Mouse (Mus musculus) ovary, postnatal 10 days (tissue): ENCODE measurements around the gene Ilkap.

Experiments
- DNase-seq: peaks from one replicate; pipeline ENCODE4 v3.0.0; 2022; ENCODE audit warnings: low spot score

Gene Ilkap

DNA sequence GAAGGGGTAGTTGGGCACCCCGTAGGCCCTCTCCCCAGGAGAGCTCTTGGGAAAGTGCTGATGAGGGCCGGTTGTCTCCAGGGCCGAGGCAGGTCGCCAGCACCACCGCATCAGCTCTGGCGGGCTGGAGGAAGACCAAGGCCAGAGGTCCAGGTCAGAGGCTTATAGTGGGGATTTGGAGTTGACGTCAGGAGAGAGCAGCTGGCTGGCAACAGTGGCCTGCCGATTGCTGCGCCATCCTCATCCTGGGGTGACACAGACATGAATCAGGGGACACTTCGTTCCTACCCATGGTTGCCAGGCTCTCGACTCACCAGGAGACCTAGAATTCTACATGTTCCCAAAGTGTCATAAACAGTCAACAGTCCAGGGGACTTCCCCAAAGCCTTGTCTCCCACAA, 42.5 kb downstream of the Ilkap start:
- no peak for DNase-seq

DNA sequence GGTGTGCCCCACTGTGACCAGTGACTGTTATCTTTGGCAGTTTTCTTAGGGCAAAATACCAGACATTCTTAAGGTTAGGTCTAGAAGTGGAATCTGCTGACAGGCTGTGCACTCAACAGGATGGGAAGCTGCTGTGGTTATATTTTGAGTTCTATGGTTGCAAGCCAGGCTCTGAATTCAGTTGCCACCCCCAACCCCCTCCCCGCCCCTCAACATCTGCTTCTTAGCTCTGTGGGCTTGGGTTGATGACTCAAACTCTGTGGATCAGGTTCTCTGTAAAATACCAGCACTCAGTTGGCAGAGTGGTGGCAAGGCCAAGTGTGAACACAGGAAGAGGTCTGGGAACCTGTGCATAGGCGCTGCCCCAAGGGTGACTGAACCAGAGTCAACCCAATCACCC, 46.3 kb downstream of the Ilkap start:
- DNase-seq, result no peak

DNA sequence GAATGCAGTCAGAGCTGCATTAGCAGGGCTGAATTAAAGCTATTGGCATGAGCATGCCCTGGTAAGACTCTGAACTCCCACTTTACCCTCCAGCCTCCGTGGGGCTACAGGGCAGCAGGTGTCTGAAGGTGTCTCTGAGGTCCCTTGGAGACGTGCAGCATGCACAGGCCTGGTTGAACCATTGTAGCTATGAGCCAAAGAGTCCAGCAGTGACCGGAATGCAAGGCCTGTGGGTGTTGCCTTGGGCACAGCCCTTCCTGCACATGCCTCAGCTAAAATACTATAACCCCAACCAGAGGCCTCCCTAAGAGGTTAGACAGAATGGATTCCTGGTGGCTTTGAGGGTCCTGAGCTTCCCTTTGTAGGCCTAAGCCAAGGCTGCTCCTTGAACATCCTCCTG, 47.4 kb downstream of the Ilkap start:
- DNase-seq, result no peak

DNA sequence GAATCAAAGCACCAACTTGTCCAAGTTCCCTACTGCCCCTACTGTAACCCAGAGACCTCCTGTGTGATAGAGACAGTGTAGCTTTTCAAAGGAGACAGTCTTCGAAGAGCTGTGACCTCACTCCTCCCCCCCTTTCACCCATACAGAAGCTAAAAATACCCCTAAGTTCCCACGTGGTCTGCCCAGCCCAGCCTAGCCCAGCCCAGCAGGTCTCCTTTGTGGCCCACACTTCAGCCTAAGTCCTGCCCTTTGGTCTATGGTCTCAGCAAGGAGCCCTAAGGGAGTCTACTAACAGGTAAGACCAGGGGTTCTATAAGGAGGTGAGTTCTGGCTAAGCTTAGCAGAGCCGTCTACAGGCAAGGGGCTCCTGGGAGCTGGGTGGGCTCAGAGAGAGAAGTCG, 47.8 kb downstream of the Ilkap start, which contains the start of gene Klhl30:
Gene Klhl30 (plus strand): TSS at position 176 of the 400 bp plus-strand sequence.
- DNase-seq, result no peak

DNA sequence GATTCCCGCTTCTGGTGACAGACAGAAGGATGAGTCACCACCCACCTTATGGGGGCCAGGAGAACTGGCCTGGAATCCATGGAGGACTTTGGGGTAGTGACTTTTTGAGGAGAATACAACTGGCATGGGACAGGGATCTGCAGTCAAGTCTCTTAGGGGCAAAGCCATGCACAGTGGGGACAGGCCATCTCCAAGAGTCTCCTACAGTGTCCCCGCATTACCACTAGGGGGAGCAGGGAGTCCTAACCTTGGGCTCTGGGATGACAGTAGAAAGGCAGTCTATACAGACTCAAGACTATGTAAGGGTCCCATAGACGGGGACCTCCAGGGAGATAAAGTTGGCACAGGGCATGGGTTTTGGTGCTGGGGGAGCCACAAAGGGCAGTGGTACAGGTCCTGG, 51.7 kb downstream of the Ilkap start:
- peak; percentile 21 for DNase-seq

DNA sequence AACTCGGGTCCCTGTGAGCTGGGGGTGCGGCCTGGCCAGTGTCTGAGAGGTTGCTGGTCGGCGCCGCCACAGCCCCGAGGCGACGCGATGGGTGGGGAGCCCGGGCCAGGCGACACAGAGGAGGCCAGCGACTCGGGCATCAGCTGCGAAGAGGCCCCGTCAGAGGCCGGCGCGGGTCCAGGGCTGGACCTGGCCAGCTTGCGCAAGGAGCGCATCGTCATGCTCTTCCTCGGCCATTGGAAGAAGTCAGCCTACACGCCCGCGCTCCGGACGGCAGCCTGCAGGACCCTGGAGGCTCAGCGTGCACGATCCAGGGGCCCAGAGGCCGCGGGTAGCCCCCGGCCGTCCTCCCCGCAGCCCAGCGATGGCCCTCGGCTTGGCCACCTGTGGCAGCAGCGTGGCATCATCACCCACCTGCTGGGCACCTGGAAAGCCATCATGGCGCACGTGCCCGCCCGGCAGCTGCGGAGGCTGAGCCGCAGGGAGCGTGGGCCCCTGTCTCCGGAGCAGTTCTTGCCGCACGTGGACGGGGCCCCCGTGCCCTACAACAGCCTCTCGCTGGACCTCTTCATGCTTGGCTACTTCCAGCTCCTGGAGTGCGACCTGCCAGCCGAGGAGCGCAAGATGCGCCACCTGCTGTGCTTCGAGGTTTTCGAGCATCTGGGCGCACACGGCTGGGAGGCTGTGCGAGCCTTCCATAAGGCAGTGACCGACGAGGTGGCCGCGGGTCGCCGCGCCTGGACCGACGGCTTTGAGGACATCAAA, 53.5 kb downstream of the Ilkap start:
- DNase-seq, result no peak

DNA sequence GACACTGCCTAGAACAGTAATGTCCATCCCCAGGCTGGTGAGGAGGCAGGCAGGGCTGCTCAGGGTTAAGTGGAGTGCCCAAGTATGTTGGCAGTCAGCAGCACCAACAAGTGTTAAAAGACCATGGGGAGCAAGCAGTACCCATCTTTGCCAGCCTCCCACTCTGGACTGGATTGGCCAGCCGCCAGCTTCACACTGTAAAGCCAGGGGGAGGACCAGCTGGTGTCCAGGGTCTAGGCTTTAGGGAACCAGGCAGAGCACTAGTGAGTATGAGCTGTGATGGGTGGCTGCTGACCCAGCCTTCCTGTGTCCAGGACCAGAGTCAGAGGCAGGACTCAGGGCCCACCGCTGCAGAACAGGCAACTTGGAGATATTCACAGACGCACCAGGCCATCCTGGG, 54.6 kb downstream of the Ilkap start:
- DNase-seq, result no peak

DNA sequence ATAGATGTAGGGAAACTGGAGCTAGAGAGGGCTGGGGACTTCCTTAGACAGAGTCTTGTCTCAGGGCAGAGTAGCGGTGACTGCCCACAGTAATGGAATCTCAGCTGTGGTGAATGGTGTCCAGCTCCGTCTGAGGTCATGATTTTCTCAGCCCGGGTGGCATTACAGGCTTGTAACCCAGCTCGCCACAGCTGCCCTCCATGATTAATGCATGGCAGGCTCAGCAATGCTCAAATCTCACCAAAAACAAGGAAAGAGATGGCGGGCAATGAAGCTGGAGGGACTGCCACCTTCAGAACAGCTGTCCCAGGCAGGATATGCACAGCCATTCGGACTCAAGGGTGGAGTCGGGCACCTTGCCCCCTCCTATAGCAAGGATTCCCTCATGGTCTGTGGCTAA, 61.3 kb downstream of the Ilkap start:
- no peak for DNase-seq

DNA sequence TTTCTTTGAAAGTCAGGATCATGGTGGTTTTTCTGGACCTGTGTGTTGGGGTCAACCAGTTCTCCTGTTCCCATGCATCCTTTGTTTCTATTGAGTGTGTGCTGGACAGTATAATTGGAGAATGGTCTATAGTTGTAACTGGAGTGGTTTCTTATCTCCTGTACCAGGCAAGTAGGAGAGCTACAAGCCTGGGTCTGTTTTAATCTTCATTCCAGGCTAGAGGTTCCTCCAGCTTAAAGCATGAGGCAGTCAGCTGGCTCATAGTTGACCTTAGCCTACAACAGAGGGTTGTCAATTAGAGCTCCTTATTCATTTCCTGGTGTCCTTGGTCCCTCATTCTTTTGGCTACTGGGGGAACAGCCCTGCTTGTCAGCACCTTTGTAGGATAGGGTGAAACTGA, 65.0 kb downstream of the Ilkap start:
- DNase-seq, result no peak

DNA sequence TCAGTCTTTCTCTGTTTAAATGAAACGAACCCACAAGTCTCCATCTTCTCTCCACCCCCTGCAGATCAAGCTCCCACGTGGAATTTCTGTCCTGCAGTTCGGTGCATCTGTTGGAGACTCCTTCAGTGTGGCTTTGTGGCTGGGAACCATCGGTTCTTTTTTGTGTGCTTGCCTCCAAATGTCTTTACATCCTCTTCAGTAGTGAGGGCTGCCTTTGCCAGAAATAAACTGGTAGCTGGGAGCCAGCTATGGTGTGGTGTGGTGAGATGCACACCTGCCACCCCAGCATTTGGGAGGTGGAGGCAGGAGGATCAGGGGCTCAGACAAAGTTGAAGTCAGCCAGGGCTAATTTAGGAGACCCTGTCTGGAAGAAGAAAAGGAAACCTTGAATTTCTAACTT, 66.5 kb downstream of the Ilkap start:
- DNase-seq, result no peak

DNA sequence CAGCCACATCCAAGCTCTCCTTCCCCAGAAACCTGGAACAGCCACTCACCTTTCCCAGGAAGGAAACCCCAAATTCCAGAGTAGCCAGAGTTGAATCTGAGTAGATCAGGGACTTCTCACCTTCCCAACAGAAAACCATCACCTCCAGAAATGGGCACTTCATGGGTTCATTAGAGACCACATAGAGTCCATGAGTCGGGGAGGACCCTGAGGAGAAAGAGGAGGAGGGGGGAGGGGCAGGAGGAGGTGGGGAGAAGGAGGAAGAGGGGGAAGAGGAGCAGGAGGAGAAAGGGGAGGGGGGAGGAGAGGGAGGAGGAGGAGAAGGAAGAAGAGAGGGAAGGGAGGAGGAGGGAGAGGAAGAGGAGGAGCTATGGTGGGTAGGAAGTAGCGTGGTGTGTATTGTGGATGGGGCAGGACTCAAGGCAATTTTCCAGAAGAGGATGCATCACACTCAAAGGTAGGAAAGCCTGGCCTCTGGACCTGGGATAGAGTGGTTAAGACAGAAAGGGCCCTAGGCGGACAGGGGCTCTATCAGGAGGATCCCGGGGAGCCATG, 73.0 kb downstream of the Ilkap start:
- no peak for DNase-seq

DNA sequence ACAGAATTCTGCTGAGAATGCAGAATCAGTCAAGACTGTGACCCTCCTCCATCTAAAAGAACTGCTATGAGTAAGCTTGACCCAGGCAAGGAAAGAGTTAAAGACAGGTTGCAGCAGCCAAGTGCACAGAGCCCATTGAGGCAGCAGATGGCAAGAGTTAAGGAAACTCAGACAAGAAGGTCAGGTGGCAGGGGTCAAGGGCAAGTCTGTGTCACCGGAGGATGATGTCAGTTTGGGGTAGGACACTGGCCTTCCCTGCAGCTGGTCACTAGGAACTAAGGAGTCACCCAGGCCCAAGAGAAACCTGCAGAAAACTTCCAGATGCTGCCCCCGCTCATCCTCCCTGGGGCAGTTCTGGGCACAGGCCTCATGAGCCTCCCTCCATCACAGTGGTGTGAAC, 74.0 kb downstream of the Ilkap start:
- no peak for DNase-seq
